Mouse (Mus musculus) kidney, adult 18-20 months (tissue): ENCODE results near the gene Trio.

Experiments
- DNase-seq: peaks from one replicate; pipeline ENCODE4 v3.0.0; 2021

Trio gene

DNA sequence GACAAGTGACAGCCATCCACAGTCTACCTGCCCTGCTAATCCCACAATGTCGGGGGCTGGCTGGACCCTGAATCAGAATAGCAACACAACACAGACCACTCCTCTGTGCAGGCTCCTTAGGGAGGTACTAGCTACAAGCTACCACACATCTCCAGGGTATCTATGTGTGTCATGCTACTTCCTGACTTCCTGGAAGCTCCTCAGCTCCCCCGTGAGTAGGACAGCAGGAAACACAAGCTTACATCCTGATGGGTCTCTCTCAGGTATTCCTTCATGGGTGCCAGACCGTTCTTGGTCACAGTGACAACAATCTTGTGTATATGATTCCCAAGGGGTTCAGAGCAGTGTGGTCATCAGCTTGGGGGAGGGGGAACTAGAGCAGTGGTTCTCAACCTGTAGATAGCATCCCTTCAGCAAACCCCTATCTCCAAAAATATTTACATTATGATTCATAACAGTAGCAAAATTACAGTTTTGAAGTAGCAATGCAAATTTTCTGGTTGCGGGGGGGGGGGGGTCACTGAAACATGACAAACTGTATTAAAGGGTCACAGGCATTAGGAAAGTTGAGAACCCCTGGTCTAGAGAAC, 199.5 kb downstream of the Trio start:
- DNase-seq, result no peak

GRCm38 (mm10) chr15:27825390-27825789, 200.3 kb downstream of the Trio start:
- no peak for DNase-seq

GRCm38 (mm10) chr15:27823581-27823980, 202.1 kb downstream of the Trio start:
- DNase-seq, result peak; percentile 28

DNA sequence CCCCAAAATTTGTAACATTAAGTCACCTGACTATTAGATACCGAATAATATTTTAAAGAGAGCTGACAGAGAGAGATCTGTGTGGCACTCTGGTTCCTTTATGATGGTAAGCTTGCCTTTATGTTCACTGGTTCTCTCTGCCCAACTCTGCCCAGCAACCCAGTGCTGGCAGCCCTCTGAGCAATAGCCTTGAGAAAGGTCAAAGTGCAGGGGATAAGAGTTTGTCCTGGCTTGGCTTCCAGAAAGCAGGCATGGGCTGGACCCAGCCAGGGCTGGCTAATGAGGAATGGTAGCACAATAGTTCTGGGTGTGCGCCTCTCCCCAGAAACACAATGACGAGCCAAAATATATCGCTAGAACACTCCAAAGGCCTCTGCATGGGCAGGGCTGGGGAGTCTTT, 203.2 kb downstream of the Trio start:
- DNase-seq, result peak; percentile 27

- no peak for DNase-seq
Measured at GRCm38 (mm10) chr15:27821651-27822364, 203.8 kb downstream of the Trio start.

GRCm38 (mm10) chr15:27817096-27817495, 208.6 kb downstream of the Trio start:
- peak; percentile 27 for DNase-seq

- no peak for DNase-seq
Measured at GRCm38 (mm10) chr15:27814677-27815391, 210.8 kb downstream of the Trio start.

DNA sequence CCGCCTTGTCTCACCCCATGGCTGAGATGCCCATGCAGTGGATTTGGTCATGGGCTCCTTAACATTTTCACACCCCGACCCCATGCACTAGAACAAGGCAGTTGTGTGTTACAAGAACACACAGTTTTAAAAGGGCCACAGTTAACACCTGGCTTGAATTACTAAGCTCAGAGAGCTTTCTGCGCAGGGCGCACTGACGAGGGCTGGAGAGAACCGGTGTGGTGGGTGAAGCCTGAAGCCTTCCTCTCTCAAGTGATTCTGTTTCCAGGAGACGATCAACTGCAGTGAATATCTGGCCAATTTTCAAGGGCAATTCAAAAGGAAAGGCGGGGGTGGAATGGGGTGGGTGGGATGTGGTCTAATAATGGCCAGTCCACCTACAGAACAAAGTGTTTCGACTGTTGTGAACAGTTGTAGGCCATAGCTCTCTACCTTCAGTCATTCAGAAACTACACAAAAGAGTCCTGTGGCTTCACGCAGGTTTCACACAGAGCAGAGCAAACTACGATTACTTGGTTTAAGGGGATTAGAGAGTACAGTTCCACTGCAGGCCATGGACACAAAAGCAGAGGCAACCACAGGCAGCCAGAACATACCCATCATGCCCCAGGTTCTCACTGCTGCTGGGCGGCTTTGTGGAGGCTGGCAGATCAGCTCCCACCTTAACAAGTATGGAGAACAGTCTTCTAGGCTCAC, 214.7 kb downstream of the Trio start:
- DNase-seq, result no peak

- DNase-seq, result no peak
Measured at GRCm38 (mm10) chr15:27810262-27810661, 215.4 kb downstream of the Trio start.

GRCm38 (mm10) chr15:27808596-27809276, 216.9 kb downstream of the Trio start:
- DNase-seq, result peak; percentile 31

DNA sequence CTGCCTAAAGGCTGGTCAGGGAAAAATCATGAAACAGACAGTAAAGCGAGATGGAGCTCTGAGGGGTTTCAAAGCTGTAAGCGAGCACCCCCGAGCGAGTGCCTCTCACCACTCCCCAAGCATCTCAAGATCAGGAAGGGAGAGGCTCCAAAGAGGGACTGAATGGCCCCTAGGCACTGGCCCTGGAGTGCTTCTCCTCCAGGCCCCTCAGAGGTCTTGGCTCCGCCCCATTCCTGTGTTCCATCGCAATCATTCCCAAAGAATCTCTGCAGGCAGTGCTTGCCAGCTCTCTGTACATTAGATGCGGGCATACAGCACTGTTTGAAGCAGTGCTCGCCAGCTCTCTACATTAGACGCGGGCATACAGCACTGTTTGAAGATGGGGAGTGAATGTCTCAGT, 219.4 kb downstream of the Trio start:
- DNase-seq, result no peak

- DNase-seq, result no peak
Measured at GRCm38 (mm10) chr15:27805654-27806053, 220.0 kb downstream of the Trio start.

- no peak for DNase-seq
Measured at GRCm38 (mm10) chr15:27804447-27804846, 221.2 kb downstream of the Trio start.

- no peak for DNase-seq
Measured at GRCm38 (mm10) chr15:27803568-27804345, 221.9 kb downstream of the Trio start.

DNA sequence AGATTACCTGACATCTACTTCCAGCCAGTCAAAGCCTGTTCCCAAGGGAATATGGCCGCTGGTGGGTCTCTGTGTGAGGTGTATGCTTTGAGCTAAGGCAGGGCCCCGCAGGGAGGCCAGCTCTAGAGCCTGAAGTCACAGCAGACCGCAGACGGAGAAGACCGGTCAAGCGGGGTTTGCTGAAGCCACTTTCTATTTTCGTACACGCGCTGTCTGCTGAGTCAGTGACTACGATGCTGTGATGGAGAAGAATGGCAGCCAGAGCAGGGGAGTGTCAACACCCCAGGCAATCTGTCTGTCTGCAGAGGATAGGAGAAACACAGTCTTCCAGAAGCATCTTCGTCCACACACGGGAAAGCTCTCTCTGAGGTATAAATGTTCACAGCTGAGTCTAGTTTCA, 223.4 kb downstream of the Trio start:
- DNase-seq, result no peak

- DNase-seq, result no peak
Measured at GRCm38 (mm10) chr15:27801177-27801576, 224.5 kb downstream of the Trio start.

DNA sequence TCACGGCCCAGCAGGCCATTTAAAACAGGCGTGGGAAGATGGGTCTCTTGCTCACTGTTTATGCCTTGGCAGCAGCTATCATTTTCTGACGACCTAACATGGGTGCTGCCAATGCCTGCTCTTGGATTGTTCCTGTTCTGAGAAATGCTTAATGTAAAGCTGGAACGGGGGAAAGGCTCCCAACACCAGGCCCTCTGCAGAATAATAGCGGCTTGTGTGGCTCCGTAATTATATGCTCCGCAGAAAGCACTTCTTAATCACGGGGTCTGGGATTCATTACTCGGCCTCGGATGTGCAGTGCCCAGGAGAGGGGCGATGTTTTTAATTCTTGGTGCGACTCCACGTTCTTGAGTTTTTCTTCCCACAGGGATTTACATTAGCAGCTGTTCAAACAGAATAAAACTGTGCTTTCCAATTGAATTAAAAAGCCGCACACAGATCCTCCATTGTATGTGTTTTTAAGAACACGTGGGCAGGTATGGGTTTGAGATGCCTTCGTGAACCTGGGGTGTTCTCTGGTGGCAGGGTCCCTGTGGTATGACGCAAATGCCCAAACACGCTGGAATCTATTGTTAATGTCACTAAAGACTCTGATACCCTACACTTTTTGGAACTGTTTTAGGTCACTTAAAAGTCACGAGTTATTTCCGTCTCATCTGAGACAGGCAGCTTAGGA, 228.0 kb downstream of the Trio start:
- DNase-seq, result no peak

- no peak for DNase-seq
Measured at GRCm38 (mm10) chr15:27796868-27797222, 228.8 kb downstream of the Trio start.

- peak; percentile 31 for DNase-seq
Measured at GRCm38 (mm10) chr15:27795942-27796867, 229.4 kb downstream of the Trio start.

DNA sequence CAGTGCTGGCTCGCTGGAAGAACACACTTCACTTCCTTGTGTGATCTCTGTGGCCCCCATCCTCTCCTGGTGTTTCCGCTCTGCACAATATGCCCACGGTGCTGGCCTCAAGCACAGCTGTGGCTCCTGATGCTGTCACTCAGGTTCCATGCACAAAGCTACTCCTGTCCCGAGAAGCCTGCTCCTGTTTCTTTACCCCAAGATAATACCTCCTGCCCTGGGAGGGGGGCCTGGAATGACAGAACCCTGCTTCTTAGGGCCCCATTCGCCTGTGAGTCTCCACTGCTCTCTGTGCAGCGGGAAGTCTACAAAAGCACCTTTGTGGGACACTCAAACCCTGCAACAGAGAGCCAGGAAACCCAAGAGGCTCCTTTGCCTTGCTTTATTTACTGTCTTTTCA, 232.4 kb downstream of the Trio start:
- DNase-seq, result no peak
